Mouse (Mus musculus) E14TG2a.4 (cell line): Measurements from ENCODE around the gene Fpr2.

Source experiments
- CTCF ChIP-seq: conservative IDR thresholded peaks from 2 replicates; pipeline ENCODE4 v1.5.1; 2014; ENCODE audit warnings: low read length
- POU5F1 ChIP-seq: IDR thresholded peaks from 2 replicates; pipeline ENCODE4 v1.6.1; 2014; ENCODE audit warnings: low read length, borderline replicate concordance

- no peak for TF ChIP-seq CTCF
- TF ChIP-seq POU5F1 = no peak
These were observed 30.2 kb downstream of the Fpr2 start for GRCm38 (mm10) chr17:17917782-17918181.
